Mouse (Mus musculus): ENCODE data around the gene Kif1b. TPM values are rescaled to one million over a fixed set of nuclear protein-coding genes. Genes with fewer than 3 reads are reported as not detected.

Gene Kif1b
- polyA plus RNA-seq, 1 experiment from 2014 or later = 123 TPM

DNA sequence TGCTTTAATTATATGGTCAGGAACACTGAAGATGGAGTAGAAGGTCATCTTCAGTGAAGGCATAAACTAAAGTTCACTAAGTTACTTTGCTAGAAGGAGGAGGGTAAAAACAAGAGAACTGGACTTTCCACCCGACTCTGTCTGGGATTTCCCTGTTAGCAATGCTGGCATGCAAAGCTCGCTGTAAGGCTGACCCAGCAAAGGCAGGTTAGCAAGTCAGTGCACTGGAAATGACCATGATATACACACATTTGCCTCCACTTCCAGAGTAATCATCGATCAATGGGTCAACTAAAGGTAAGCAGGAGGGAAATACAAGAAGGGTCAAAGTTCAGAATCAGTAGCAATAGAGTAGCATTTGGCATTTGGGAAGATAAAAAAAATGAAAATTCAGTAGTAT is 46.6 kb downstream of the Kif1b start:
- 93% methylated on average over 3 of the region's 3 CpGs for WGBS
- Histone ChIP-seq H3K4me1 (replicated peaks) (peaks cover 7% of the 10 kb centered on the region), H3K27me3 (no peaks in the 10 kb centered on the region), H3K27ac (replicated peaks) (no peak overlapping the region), H3K4me3 (no peak overlapping the region), H3K9me3 (no peaks in the 10 kb centered on the region), H3K9ac (no peak overlapping the region), H3K36me3 (peaks cover 63% of the 10 kb centered on the region), H3K4me2 (no peak overlapping the region)
- no peak for ATAC-seq (ENCODE audit: low FRiP score, low read depth)

- Histone ChIP-seq H3K4me1 (replicated peaks) (peaks cover 12% of the 10 kb centered on the region), H3K27me3 (no peaks in the 10 kb centered on the region), H3K9me3 (no peaks in the 10 kb centered on the region), H3K4me2 (no peak overlapping the region), H3K9ac (no peak overlapping the region), H3K4me3 (no peak overlapping the region), H3K36me3 (peaks cover 58% of the 10 kb centered on the region), H3K27ac (replicated peaks) (no peak overlapping the region)
- 92% methylated on average over 9 of the region's 9 CpGs for WGBS
- no peak for ATAC-seq (ENCODE audit: low FRiP score, low read depth)
These were observed 48.0 kb downstream of the Kif1b start for GRCm38 (mm10) chr4:149259391-149260094.

- H3K36me3 ChIP-seq = peaks cover 57% of the 10 kb centered on the region
- H3K9ac ChIP-seq = no peak overlapping the region
- no peak overlapping the region for H3K4me3 ChIP-seq
- 76% methylated on average over 3 of the region's 3 CpGs for WGBS
- peaks cover 13% of the 10 kb centered on the region for H3K4me1 ChIP-seq (replicated peaks)
- no peaks in the 10 kb centered on the region for H3K27me3 ChIP-seq
- no peak overlapping the region for H3K4me2 ChIP-seq
- no peaks in the 10 kb centered on the region for H3K9me3 ChIP-seq
- no peak for ATAC-seq (ENCODE audit: low FRiP score, low read depth)
- no peak overlapping the region for H3K27ac ChIP-seq (replicated peaks)
These were observed 48.6 kb downstream of the Kif1b start for GRCm38 (mm10) chr4:149258926-149259325.

DNA sequence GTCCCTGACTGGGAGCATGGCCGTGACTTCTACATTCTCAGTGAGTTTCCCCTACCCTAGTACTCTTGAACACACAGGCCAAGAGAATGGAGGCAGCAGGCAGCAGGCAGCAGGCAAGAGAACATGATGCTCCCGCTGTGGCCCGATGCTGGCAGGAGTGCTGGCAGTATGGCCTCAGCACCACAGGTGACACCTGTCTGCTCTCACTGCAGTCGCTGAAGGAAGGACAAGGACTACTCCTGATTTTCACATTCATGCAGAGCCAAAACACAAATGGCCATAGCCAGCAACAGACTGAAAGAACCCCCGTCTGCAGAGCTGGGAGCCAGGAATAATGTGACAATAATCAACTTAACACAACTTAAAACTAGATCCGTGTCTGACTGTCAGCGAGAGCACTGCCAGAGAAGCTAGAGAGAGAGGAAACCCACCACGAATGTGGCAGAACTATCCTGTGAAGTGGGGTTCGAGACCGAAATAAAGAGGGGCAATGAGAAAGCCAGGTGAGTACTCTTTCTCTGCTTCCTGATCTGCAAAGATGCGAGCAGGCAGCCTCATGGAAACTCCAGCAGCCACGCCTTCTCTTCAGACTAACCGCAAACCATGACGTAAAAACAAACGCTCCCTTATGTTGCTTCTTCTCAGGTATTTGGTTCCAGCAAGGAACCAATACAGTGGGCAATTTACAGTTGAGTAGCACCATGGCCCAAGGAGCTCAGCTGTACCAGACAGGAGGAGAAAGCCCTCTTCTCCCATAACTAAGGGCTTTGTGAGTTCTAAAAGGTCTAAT is 50.8 kb downstream of the Kif1b start:
- Histone ChIP-seq H3K4me3 (no peak overlapping the region), H3K27me3 (no peaks in the 10 kb centered on the region)
- 70% methylated on average over 15 of the region's 15 CpGs for WGBS

DNA sequence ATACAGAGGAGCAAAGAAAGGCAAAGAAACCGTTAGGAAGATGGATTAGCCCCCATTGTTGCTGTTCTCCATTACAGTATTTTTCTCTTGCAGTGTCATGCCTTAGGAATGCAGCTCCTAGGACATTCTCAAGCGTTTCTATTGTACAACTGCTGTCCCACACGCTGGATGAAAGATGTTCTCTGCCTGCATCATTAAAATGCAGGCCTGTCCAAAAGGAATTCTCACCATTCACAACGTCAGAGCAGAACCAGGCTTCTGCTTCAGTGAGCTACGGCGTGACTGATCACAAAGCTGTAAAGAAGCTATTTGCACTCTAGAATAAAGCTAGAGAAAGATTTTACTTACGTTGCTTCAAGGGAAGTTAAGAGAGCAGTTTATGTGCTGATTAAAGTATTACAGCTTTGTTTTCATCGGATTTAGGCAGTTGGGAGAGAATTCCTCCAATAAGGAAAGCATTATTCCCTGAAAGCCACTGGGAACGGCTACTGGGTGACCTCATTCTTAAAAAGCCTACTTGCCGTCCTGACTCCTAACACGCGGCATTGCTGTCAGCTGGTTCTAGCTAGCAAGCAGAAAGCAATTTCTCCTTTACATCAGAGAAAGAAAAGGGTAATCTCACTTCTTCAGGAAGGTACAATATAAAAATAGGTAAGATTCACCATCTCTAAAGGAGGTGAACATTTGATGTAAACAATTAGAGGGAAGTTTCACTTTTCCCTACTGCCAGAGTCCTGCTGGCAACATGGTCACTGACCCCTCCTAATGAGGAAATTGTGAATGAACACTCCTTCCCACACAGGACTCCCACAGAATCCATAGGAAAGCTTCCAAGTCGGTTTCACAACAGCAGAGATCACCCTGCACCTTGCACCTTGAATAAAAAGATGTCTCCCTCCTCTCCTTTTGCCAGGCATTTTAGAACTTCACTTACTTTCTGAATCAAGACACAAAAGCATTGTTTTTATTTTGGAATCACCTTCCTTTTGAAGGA is 51.9 kb downstream of the Kif1b start:
- no peak overlapping the region for H3K4me3 ChIP-seq
- peaks cover 57% of the 10 kb centered on the region for H3K36me3 ChIP-seq
- 8% methylated on average over 13 of the region's 13 CpGs for WGBS
- H3K27me3 ChIP-seq = no peaks in the 10 kb centered on the region
- H3K9ac ChIP-seq = no peak overlapping the region
- H3K9me3 ChIP-seq = no peaks in the 10 kb centered on the region
- no peak overlapping the region for H3K4me2 ChIP-seq
- peak; percentile 70 for ATAC-seq (ENCODE audit: low FRiP score, low read depth)
- H3K4me1 ChIP-seq (replicated peaks) = peaks cover 13% of the 10 kb centered on the region
- H3K27ac ChIP-seq (replicated peaks) = peak overlapping the region; percentile 62

More for the DNA sequence above, 50.8 kb downstream of the Kif1b start:
- Histone ChIP-seq H3K27ac (replicated peaks) (peak overlapping the region; percentile 62), H3K36me3 (peaks cover 52% of the 10 kb centered on the region), H3K4me2 (no peak overlapping the region), H3K9me3 (no peaks in the 10 kb centered on the region), H3K9ac (no peak overlapping the region), H3K4me1 (replicated peaks) (peaks cover 13% of the 10 kb centered on the region)
- ATAC-seq (ENCODE audit: low FRiP score, low read depth) = no peak

- H3K4me3 ChIP-seq = no peak overlapping the region
- H3K27me3 ChIP-seq = no peaks in the 10 kb centered on the region
- H3K4me2 ChIP-seq = no peak overlapping the region
- ATAC-seq (ENCODE audit: low FRiP score, low read depth) = no peak
- peak overlapping the region; percentile 62 for H3K27ac ChIP-seq (replicated peaks)
- WGBS = 36% methylated on average over 4 of the region's 4 CpGs
- H3K4me1 ChIP-seq (replicated peaks) = peaks cover 13% of the 10 kb centered on the region
- no peak overlapping the region for H3K9ac ChIP-seq
- H3K9me3 ChIP-seq = no peaks in the 10 kb centered on the region
- H3K36me3 ChIP-seq = peaks cover 64% of the 10 kb centered on the region
These were observed 52.7 kb downstream of the Kif1b start for GRCm38 (mm10) chr4:149254827-149255226.

GRCm38 (mm10) chr4:149249311-149249710 is 58.2 kb downstream of the Kif1b start:
- 89% methylated on average over 1 of the region's 1 CpGs for WGBS
- no peak overlapping the region for H3K4me3 ChIP-seq

DNA sequence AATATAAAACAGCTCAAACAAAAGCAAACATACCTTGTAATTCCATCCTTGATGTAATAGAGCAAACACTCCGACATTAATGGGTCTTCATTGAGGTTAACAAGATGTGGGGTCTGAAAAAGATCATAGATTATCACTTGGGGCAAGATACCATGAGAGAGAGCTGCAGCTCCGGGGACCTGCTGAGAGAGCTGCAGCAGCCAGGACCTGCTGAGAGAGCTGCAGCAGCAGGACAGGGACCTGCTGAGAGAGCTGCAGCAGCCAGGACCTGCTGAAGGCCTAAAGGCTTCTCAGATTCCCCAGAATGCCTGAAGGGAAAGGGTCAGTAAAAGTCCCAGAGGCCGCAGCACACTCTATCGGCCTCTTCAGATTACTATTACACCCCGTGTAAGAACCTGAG is 59.7 kb downstream of the Kif1b start:
- H3K9me3 ChIP-seq = no peaks in the 10 kb centered on the region
- 21% methylated on average over 5 of the region's 5 CpGs for WGBS
- H3K27me3 ChIP-seq = no peaks in the 10 kb centered on the region
- ATAC-seq (ENCODE audit: low FRiP score, low read depth) = no peak
- no peak overlapping the region for H3K9ac ChIP-seq
- H3K4me3 ChIP-seq = no peak overlapping the region
- peak overlapping the region; percentile 79 for H3K27ac ChIP-seq (replicated peaks)
- H3K36me3 ChIP-seq = peaks cover 69% of the 10 kb centered on the region
- H3K4me2 ChIP-seq = no peak overlapping the region
- peaks cover 5% of the 10 kb centered on the region for H3K4me1 ChIP-seq (replicated peaks)

More at GRCm38 (mm10) chr4:149249311-149249710, 58.2 kb downstream of the Kif1b start:
- peaks cover 61% of the 10 kb centered on the region for H3K36me3 ChIP-seq
- no peak overlapping the region for H3K9ac ChIP-seq
- H3K9me3 ChIP-seq = no peaks in the 10 kb centered on the region
- no peak overlapping the region for H3K27ac ChIP-seq (replicated peaks)
- ATAC-seq (ENCODE audit: low FRiP score, low read depth) = no peak
- H3K27me3 ChIP-seq = no peaks in the 10 kb centered on the region
- peaks cover 5% of the 10 kb centered on the region for H3K4me1 ChIP-seq (replicated peaks)
- no peak overlapping the region for H3K4me2 ChIP-seq

- Histone ChIP-seq H3K4me2 (peak overlapping the region; percentile 6; the same call in 1 of the 2 replicates), H3K9ac (no peak overlapping the region), H3K27me3 (no peaks in the 10 kb centered on the region), H3K4me3 (no peak overlapping the region), H3K9me3 (no peaks in the 10 kb centered on the region), H3K27ac (replicated peaks) (peak overlapping the region; percentile 79), H3K36me3 (peaks cover 68% of the 10 kb centered on the region), H3K4me1 (replicated peaks) (peaks cover 5% of the 10 kb centered on the region)
- 11% methylated on average over 8 of the region's 8 CpGs for WGBS
- ATAC-seq (ENCODE audit: low FRiP score, low read depth) = peak; percentile 76; the same call in 1 of the 2 replicates
These were observed 60.3 kb downstream of the Kif1b start for GRCm38 (mm10) chr4:149247156-149247633.

DNA sequence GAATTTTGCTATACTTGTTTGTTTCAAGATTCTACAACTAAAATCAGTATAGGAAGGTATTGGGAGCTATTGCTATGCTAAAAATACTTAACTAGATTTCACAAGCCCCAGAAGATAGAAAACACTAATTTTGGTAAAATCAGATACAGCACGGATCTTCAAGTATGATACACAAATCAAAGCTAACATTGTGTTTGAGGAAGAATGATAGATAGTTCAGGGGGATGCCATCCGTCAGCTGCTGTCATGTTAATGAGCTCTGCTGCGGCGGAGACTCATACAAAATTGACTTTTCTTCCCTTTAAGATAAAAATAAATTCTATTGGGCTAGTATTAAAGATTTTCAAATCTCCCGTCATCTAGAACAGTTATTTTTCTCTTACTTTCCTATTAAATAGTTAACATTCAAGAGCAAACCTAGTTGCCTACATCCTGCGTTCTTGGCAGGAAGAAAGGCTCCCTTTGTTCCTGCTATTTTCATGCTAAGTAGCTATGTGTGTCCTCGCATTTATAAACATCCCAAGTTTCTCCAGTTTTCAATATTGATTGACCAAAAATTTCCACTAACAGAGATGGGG is 60.8 kb downstream of the Kif1b start:
- no peak overlapping the region for H3K4me3 ChIP-seq
- peaks cover 5% of the 10 kb centered on the region for H3K4me1 ChIP-seq (replicated peaks)
- ATAC-seq (ENCODE audit: low FRiP score, low read depth) = peak; percentile 48; the same call in 1 of the 2 replicates
- no peaks in the 10 kb centered on the region for H3K9me3 ChIP-seq
- H3K9ac ChIP-seq = no peak overlapping the region
- H3K27me3 ChIP-seq = no peaks in the 10 kb centered on the region
- no peak overlapping the region; the same call in 1 of the 2 replicates for H3K4me2 ChIP-seq
- peaks cover 67% of the 10 kb centered on the region for H3K36me3 ChIP-seq
- 12% methylated on average over 7 of the region's 7 CpGs for WGBS
- H3K27ac ChIP-seq (replicated peaks) = peak overlapping the region; percentile 79

- 94% methylated on average over 15 of the region's 15 CpGs for WGBS
- H3K4me3 ChIP-seq = no peak overlapping the region
- no peak overlapping the region for H3K27ac ChIP-seq (replicated peaks)
- H3K4me1 ChIP-seq (replicated peaks) = no peaks in the 10 kb centered on the region
- no peaks in the 10 kb centered on the region for H3K27me3 ChIP-seq
- peaks cover 43% of the 10 kb centered on the region for H3K36me3 ChIP-seq
- ATAC-seq (ENCODE audit: low FRiP score, low read depth) = no peak
- no peak overlapping the region for H3K4me2 ChIP-seq
- H3K9me3 ChIP-seq = no peaks in the 10 kb centered on the region
- no peak overlapping the region for H3K9ac ChIP-seq
These were observed 70.5 kb downstream of the Kif1b start for GRCm38 (mm10) chr4:149237011-149237410.
